Mouse (Mus musculus): ENCODE measurements at regions not wholly inside any gene's neighbourhood (a gene's known extent, or its start where the extent isn't known, plus 50 kb on each side); places are given as distances from the start of the nearest gene placed in this dataset.

- no peak for TF ChIP-seq CTCF (IDR thresholded peaks at IDR 0.05; ENCODE audit: borderline replicate concordance, insufficient read depth, low read depth, low read length)
- no peak for TF ChIP-seq POLR2A (IDR thresholded peaks at IDR 0.05; ENCODE audit: borderline replicate concordance, insufficient read depth, low read length)
Observed at GRCm38 (mm10) chr15:59230536-59230935, 341.4 kb downstream of the Gm49356 start.
